Mouse (Mus musculus) cerebellum, adult 2 months (tissue): Measurements from ENCODE around the gene Dapk2. TPM values are rescaled to one million over a fixed set of nuclear protein-coding genes. Genes with fewer than 3 reads are reported as not detected.

Experiments used
- DNase-seq, 2 experiments: peaks; one replicate each; pipeline ENCODE4 v3.0.0; 2021
- H3K27ac ChIP-seq: fragments of 200-500 bp; 2 replicates; pipeline ENCODE4 v1.5.1; 2012; ENCODE audit warnings: low read length, control low read depth, inconsistent platforms; ENCODE audit not compliant: insufficient read depth
- H3K27me3 ChIP-seq: fragments of 200-500 bp; 2 replicates; pipeline ENCODE4 v1.6.1; 2012; ENCODE audit warnings: inconsistent platforms, mild to moderate bottlenecking, low read length, moderate library complexity; ENCODE audit not compliant: control insufficient read depth, insufficient read depth
- H3K4me1 ChIP-seq: fragments of 200-500 bp; 2 replicates; pipeline ENCODE4 v1.6.1; 2011; ENCODE audit warnings: low read length; ENCODE audit not compliant: control insufficient read depth, insufficient read depth
- H3K4me3 ChIP-seq: fragments of 200-500 bp; replicated peaks from 2 replicates; pipeline ENCODE3; 2011; ENCODE audit warnings: mild to moderate bottlenecking, low read depth, low read length, control low read depth; ENCODE audit not compliant: insufficient read depth
- CTCF ChIP-seq: fragments of 200-500 bp; IDR thresholded peaks from 2 replicates; pipeline ENCODE4 v1.5.1; 2011; ENCODE audit warnings: low read depth, mild to moderate bottlenecking, control low read depth, low read length, moderate library complexity, borderline replicate concordance; ENCODE audit not compliant: insufficient read depth
- POLR2A ChIP-seq: fragments of 200-500 bp; IDR thresholded peaks from 2 replicates; pipeline ENCODE4 v1.6.1; 2011; ENCODE audit warnings: low read length, control low read depth, borderline replicate concordance; ENCODE audit not compliant: insufficient read depth
- WGBS: fragments of 180-500 bp; shearing (Covaris S2); methylation state at CpG from one replicate; pipeline ENCODE4 v1.1.7; 2018; 5-methylcytosine and 5-hydroxymethylcytosine counted together
- polyA plus RNA-seq: library from polyadenylated mRNA; depleted of rRNA; stranded (reverse); fragments of >200 nt; gene quantifications from 2 replicates; pipeline ENCODE4 v1.2.3, GENCODE M21; 2012

The Dapk2 gene
- polyA plus RNA-seq, 1 experiment, result 3.6 TPM

DNA sequence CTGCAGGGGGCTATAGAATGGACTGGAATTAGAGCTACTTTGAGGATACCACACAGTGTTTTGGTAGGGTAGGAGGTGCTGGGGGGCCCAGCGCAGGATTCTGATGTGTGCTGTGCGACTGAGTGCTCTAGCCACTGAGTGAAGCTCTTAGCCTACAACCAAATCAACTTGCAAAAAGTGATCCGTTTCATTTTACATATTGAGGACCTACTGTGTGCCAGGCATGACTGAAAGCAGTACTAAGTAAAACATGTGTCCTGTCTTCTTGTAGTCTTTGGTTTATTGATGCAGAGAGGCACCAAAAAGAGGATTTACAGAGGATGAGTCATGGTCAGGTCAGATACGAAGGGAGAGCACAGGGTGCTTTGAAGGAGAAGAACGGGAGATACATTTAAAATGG is 9.2 kb downstream of the Dapk2 start:
- TF ChIP-seq POLR2A, result no peak
- TF ChIP-seq CTCF, result no peak
- no peaks in the 10 kb centered on the region for H3K27me3 ChIP-seq
- no peak for DNase-seq
- H3K27ac ChIP-seq, result no peak overlapping the region
- no peak overlapping the region for H3K4me3 ChIP-seq
- H3K4me1 ChIP-seq, result no peaks in the 10 kb centered on the region
- 89% methylated on average over 5 of the region's 5 CpGs for WGBS

DNA sequence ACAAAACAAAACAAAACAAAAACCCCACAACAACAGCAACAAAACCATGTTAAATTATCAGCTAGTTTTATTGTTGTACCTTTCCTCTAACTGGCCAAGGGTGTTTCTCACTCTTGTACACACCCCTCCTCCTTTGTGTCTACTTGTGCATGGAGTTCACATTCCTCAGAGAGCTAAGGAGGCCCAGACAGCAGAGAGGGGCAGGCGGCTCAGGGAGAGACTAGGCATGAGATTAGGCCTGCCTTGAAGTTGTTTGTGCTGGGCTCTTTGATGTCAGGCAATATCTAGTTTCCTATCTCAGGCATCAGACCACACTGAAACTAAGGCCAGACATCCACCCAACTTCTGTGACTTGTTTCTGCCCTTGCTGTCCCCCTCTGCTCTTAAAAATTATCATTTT is 10.2 kb downstream of the Dapk2 start:
- WGBS, result 57% methylated on average over 1 of the region's 1 CpGs
- no peaks in the 10 kb centered on the region for H3K27me3 ChIP-seq
- H3K4me3 ChIP-seq, result no peak overlapping the region
- TF ChIP-seq CTCF, result no peak
- TF ChIP-seq POLR2A, result no peak
- H3K4me1 ChIP-seq, result no peaks in the 10 kb centered on the region
- H3K27ac ChIP-seq, result no peak overlapping the region
- no peak for DNase-seq

DNA sequence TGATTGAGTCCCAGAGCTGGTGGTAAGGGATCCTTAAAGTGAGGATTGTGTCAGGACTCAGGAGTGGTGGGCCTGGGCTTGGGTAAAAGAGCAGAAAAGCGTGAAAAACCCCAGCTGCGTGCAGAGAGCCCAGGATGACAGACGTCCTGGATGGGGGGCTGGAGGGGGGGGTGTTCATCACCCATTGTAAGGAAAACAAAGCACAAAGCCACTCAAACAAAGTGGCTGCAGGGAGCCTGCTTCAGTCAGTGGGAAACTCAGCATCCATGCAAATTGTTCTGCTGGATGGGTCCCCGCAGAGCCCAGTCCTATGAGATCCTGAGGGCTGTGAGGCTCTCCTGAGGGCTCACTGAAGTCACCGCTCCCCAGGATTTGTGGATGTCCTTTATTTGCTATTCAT is 12.5 kb downstream of the Dapk2 start:
- no peak overlapping the region for H3K27ac ChIP-seq

DNA sequence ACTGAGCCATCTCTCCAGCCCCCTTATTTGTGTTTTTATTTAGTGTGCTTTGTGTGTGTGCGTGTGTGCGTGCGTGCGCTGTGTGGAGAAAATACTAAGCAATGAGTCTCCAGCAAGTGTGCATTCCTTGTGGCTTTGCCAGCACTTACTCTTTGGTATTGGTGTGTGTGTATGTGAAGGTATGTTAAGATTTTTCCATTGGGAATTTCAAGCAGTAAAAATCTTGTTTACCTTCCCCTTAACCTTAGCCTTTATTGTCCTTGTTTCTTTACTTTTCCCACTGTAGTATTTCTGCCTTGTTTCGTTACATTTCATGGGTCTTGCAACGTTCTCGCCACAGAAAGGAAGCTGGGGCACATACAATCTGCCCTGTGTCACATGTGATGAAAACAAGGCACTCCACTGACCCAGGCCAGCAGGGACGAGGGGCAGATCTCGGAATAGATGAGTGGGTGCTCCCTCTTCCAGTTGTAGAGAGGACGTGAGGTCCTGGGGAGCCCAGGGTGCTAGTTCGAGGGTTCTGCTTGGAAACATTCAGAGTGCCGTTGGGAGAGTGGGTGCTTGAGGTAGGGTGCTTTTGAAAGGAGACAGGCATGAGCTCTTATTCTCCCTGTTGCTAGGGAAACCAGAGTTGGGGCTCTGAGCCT is 13.4 kb downstream of the Dapk2 start:
- 73% methylated on average over 12 of the region's 12 CpGs for WGBS
- DNase-seq, result no peak
- no peak overlapping the region for H3K27ac ChIP-seq
- H3K4me1 ChIP-seq, result no peaks in the 10 kb centered on the region
- H3K4me3 ChIP-seq, result no peak overlapping the region
- TF ChIP-seq CTCF (no peak), POLR2A (no peak)
- H3K27me3 ChIP-seq, result no peaks in the 10 kb centered on the region

More for the DNA sequence above, 12.5 kb downstream of the Dapk2 start:
- WGBS, result 56% methylated on average over 5 of the region's 5 CpGs
- DNase-seq, result no peak
- H3K27me3 ChIP-seq, result no peaks in the 10 kb centered on the region
- H3K4me1 ChIP-seq, result no peaks in the 10 kb centered on the region
- H3K4me3 ChIP-seq, result no peak overlapping the region
- no peak for TF ChIP-seq CTCF
- TF ChIP-seq POLR2A, result no peak

DNA sequence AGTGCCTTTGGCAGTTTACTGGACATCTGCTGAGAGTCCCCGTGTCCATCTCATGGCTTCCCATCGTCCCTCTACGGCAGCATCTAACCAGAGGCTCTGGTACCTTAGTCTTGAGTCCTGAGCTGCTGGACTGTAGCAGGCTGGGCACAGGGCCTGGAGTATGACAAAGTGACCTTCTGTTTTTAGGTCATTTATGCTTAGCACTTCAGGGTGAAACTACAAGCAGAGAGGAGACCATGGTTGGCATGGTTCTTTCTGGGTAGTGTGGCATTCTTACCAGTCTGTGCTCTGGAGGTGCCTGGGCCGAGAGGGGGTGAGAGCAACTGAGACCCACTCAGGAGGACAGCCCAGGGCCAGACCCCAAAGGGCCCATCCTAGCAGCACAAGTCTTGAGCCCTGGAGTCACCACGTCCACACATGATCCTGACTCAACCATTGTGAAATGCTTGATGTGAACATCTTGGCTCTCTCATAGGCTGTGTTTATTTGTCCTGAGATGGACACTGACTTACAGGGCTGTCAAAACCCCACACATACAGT is 15.4 kb downstream of the Dapk2 start:
- TF ChIP-seq CTCF, result no peak
- TF ChIP-seq POLR2A, result no peak
- Histone ChIP-seq H3K4me1 (no peaks in the 10 kb centered on the region), H3K4me3 (no peak overlapping the region), H3K27me3 (no peaks in the 10 kb centered on the region), H3K27ac (no peak overlapping the region)
- WGBS, result 98% methylated on average over 5 of the region's 5 CpGs
- DNase-seq, result no peak

DNA sequence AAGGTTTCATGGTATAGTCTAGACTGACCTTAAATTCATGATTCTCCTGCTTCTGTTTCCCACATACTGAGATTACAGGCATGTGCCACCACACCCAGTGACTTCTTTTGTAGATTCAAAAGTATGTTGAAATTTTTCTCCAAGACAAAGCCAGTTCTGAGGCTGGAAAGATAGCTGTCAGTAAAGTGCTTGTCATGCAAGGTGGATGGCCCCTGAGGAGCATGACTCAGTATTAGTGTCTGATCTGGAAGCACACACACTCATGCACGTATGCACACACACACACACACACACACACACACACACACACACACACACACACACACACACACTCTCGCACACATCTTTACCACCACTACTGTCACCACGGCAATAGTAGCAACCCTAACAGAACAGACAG is 17.0 kb downstream of the Dapk2 start:
- no peaks in the 10 kb centered on the region for H3K27me3 ChIP-seq
- no peak overlapping the region for H3K27ac ChIP-seq
- H3K4me1 ChIP-seq, result no peaks in the 10 kb centered on the region
- 86% methylated on average over 3 of the region's 3 CpGs for WGBS
- no peak for DNase-seq
- TF ChIP-seq POLR2A (no peak), CTCF (no peak)
- no peak overlapping the region for H3K4me3 ChIP-seq

DNA sequence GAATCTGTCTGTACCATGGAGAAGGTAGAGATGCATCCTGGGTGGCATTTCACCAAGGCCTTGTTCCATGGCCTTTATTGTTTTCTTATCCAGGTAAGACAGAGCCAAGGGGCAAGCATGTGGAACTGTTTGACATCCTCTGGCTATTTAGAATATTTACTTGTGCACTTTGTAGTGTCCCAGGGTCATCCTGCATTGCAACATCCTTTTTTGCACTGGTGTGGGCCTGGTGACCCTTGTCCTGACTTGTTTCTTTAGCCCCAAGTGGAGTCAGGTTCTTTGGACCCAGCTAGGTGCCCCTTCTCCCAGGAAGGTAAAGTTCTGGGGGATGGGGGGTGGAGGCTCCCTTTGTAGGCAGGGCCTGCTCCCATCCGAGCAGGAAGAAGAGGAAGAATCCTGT is 20.0 kb downstream of the Dapk2 start:
- no peak for TF ChIP-seq CTCF
- no peak for TF ChIP-seq POLR2A
- DNase-seq, result no peak
- 63% methylated on average over 1 of the region's 1 CpGs for WGBS
- H3K27me3 ChIP-seq, result no peaks in the 10 kb centered on the region
- no peaks in the 10 kb centered on the region for H3K4me1 ChIP-seq
- H3K27ac ChIP-seq, result no peak overlapping the region
- H3K4me3 ChIP-seq, result no peak overlapping the region

DNA sequence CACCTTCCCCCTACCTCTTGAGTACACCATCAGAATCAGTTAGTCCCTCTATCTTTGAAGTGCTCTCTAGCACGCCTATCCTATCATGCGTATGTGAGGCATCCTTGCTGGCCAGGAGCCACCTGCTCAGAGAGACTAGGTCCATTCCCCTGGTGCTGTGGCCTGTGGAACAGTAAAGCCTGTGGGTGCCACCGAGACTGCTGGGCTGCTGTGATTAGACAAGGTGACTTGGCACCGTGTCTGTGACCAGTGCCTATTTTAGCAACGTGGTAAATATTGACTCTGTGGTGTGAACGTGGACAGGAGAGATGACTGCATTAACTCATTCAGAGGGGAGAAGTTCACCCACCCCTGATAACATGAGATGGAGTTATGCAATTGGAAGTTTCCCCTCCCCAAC is 21.8 kb downstream of the Dapk2 start:
- Histone ChIP-seq H3K27me3 (no peaks in the 10 kb centered on the region), H3K27ac (no peak overlapping the region), H3K4me3 (no peak overlapping the region), H3K4me1 (0 out of 2 replicates have a peak, but pooled peaks cover 2% of the 10 kb centered on the region)
- 62% methylated on average over 6 of the region's 6 CpGs for WGBS
- no peak for TF ChIP-seq POLR2A
- no peak for TF ChIP-seq CTCF
- no peak for DNase-seq
